Mouse (Mus musculus) testis, adult 2 months (tissue): Measurements from ENCODE around the gene Xrn2. TPM values are rescaled to one million over a fixed set of nuclear protein-coding genes. Genes with fewer than 3 reads are reported as not detected.

Experiments
- H3K27ac ChIP-seq: fragments of 200-500 bp; 2 replicates; pipeline ENCODE4 v1.5.1; 2012; ENCODE audit warnings: low read depth, low read length; ENCODE audit not compliant: control insufficient read depth, insufficient read depth
- H3K27me3 ChIP-seq: fragments of 200-500 bp; 2 replicates; pipeline ENCODE4 v1.6.1; 2012; ENCODE audit warnings: mild to moderate bottlenecking, low read length, moderate library complexity; ENCODE audit not compliant: control insufficient read depth, insufficient read depth
- H3K36me3 ChIP-seq: fragments of 200-500 bp; 2 replicates; pipeline ENCODE4 v1.6.1; 2012; ENCODE audit warnings: mild to moderate bottlenecking, low read length; ENCODE audit not compliant: control insufficient read depth, insufficient read depth
- H3K4me1 ChIP-seq: fragments of 200-500 bp; 2 replicates; pipeline ENCODE4 v1.6.1; 2012; ENCODE audit warnings: low read length; ENCODE audit not compliant: control insufficient read depth, insufficient read depth
- H3K4me3 ChIP-seq: fragments of 200-500 bp; 2 replicates; pipeline ENCODE4 v1.5.1; 2012; ENCODE audit warnings: low read depth, mild to moderate bottlenecking, low read length, moderate library complexity, mixed read lengths; ENCODE audit not compliant: control insufficient read depth
- CTCF ChIP-seq: fragments of 200-500 bp; IDR thresholded peaks from 2 replicates; pipeline ENCODE4 v1.5.1; 2012; ENCODE audit warnings: low read depth, mild to moderate bottlenecking, inconsistent platforms, low read length, moderate library complexity; ENCODE audit not compliant: control insufficient read depth, insufficient read depth, insufficient replicate concordance
- POLR2A ChIP-seq: fragments of 200-500 bp; IDR thresholded peaks from 2 replicates; pipeline ENCODE4 v1.6.1; 2012; ENCODE audit warnings: low read depth, mild to moderate bottlenecking, inconsistent platforms, low read length, moderate library complexity; ENCODE audit not compliant: control insufficient read depth
- polyA plus RNA-seq: library from polyadenylated mRNA; depleted of rRNA; stranded (reverse); fragments of >200 nt; gene quantifications from 2 replicates; pipeline ENCODE4 v1.2.3, GENCODE M21; 2012

Gene Xrn2
- polyA plus RNA-seq, 1 experiment: 34.2 TPM

DNA sequence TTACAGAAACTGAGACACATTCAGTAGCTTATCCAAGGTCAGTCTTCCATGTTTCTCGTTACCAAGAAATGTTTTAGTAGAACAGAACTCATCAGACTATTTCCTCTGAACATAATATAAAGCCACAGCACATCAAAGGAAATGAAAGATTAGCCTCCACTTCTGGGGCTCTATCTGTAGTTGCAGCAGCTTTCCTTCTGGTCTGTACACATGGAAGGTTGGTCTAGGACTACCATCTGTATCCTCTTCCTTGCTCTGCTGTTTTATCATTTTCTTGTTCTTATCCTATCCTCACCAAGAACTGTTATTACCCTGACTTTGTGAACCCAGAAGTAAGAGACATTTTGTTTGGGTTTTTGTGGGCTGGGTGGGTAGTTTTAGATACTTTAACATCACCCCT, 57.5 kb downstream of the Xrn2 start:
- Histone ChIP-seq H3K36me3 (no peaks in the 10 kb centered on the region), H3K27me3 (no peaks in the 10 kb centered on the region), H3K4me1 (no peaks in the 10 kb centered on the region), H3K27ac (no peak overlapping the region), H3K4me3 (no peak overlapping the region)
- TF ChIP-seq CTCF (no peak), POLR2A (no peak)

- TF ChIP-seq CTCF (no peak), POLR2A (no peak)
- Histone ChIP-seq H3K27me3 (no peaks in the 10 kb centered on the region), H3K27ac (no peak overlapping the region), H3K36me3 (no peaks in the 10 kb centered on the region), H3K4me3 (no peak overlapping the region), H3K4me1 (no peaks in the 10 kb centered on the region)
These were observed 61.2 kb downstream of the Xrn2 start for GRCm38 (mm10) chr2:147073962-147074361.

DNA sequence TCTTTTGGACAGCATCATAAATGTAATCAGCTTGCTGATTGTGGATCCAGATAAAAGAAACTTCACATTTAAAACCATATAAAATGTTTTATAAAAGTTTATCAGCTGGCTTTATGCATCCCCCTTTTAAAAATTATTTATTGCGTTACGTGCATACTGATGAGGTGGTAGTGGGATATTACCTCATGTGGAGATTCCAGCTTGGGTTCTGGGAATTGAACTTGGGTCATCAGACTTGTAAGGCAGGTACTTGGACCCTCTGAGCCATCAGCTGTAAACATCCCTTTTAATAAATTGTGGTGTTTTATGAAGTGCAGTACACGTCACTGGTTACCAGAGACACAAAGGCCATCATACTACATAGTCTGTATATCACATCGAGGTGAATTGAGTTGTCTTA, 61.6 kb downstream of the Xrn2 start:
- no peaks in the 10 kb centered on the region for H3K27me3 ChIP-seq

DNA sequence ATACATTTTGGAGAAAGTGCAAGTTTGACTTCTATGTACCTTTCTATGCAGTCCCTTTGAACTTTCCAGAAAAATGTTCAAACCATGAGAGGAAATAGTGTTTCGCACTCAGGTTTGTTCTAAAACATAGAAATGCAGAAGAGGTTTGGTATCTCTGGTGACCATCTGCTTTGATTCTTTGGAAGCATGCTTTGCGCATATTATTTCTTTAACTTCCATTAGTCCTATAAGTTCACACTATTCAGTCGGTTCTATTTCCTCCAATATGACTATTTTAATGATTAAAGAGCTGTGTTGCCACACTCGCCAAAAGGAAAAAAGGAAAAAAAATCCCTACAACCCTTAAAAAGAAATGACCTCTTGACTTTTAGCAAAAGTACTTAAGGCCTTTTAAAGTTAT, 69.6 kb downstream of the Xrn2 start:
- Histone ChIP-seq H3K27ac (no peak overlapping the region), H3K4me3 (no peak overlapping the region), H3K4me1 (peaks cover 3% of the 10 kb centered on the region), H3K36me3 (no peaks in the 10 kb centered on the region), H3K27me3 (peaks cover 2% of the 10 kb centered on the region)
- TF ChIP-seq CTCF: no peak
- TF ChIP-seq POLR2A: no peak

More for the DNA sequence above, 61.6 kb downstream of the Xrn2 start:
- no peak for TF ChIP-seq CTCF
- TF ChIP-seq POLR2A: no peak
- Histone ChIP-seq H3K27ac (no peak overlapping the region), H3K4me1 (no peaks in the 10 kb centered on the region), H3K4me3 (no peak overlapping the region), H3K36me3 (no peaks in the 10 kb centered on the region)

DNA sequence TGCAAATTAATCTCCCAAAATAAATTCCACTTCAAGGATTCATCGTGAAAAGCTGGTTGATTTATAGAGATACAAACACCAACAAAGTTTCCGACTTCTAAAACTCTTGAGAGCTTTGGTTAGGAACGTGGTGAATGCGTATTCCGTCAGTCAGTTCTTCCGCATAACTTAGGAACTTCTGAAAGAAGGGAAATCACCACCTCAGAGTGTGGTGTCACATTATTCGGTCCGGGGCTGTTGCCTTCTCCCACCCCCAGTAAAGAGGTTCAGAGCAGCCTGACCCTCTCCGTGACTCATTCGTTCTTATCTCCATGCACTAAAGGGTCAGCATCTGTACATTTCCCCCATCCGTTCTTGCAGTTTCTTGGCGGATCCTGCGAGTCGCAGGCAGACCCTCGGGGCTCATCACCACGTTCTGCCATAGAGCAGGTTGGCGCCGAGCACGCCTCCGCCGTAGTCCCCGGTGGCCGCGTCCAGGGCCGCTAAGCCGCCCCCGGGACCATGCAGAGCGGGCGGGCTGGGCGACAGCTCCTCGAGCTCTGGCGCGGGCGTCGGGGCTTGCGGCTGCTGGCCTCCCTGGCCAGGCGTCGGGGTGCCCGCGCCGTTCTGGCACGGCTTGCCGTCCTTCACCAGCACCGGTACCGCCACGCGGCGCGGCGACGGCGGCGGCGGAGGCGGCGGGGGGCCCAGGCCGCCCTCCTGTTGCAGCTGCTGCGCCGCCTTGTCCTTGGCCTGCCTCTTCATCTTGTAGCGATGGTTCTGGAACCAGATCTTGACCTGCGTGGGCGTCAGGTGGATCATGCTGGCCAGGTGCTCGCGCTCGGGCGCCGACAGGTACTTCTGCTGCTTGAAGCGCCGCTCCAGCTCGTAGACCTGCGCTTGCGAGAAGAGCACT, 70.9 kb downstream of the Xrn2 start:
- Histone ChIP-seq H3K36me3 (no peaks in the 10 kb centered on the region), H3K27ac (no peak overlapping the region), H3K4me1 (peaks cover 3% of the 10 kb centered on the region), H3K27me3 (peaks cover 2% of the 10 kb centered on the region), H3K4me3 (peak overlapping the region; percentile 79)
- no peak for TF ChIP-seq CTCF
- TF ChIP-seq POLR2A: no peak

DNA sequence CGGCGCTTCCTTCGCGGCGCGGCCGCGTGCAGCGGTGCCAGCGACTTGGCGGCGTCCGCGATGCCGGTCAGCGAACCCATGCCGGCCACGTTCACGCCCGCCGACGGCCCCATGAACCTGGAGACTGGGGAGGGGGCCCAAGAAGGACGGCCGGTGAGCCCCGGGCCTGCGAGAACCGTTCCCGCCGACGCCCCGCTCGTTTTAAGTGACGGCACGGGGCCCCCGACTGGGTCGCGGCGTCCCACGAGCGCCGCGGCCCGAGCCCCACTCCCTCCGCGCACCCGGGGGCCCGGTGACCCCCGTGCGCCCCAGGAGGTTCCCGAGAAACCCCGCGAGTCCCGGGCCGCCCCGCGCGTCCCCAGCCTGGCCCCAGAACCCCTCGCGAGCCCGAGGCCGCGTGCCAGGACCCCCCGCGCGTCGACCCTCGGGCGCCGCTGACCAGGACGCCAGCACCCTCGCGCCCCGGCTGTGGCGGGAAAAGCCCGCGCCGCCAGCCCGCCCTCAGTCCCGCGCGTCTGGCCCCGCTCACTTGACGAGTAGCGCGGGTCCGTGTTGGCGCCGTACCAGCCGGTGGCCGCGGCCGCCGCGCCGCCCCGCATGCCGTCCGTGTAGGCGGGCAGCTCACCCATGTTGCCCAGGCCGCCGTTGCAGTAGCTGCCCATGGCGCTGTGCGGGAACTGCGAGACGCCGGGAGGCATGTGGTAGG, 71.7 kb downstream of the Xrn2 start:
- H3K4me3 ChIP-seq: peak overlapping the region; percentile 79
- H3K27ac ChIP-seq: no peak overlapping the region
- H3K4me1 ChIP-seq: peaks cover 3% of the 10 kb centered on the region
- no peaks in the 10 kb centered on the region for H3K36me3 ChIP-seq
- TF ChIP-seq CTCF (no peak), POLR2A (no peak)
- peaks cover 2% of the 10 kb centered on the region for H3K27me3 ChIP-seq
